In the genomic region with DNA sequence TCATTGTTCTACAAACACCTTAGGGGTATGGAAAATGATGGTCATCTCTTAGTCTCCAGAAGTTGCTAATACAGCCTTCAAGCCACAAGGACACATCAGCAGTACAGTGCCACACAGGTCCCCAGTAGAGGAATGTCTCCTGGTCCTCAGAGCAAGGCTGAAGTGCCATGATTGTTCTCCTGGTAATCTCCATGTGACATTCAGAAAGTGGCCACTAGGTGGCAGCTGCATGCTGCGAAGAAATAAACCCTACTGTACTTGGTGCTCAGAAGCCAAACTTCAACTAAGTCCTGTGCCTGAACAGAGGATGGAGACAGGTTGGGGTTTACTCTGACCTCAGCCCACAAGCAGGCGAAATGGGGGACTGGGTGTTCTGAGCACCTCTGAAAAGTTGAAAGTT, we compare ENCODE assay signal across 9 mouse cellular contexts. TPM values are rescaled to one million over a fixed set of nuclear protein-coding genes. Genes with fewer than 3 reads are reported as not detected.
DNase-seq lines count a peak whose midpoint lies in the region; ATAC-seq and TF ChIP-seq lines count a peak whose summit lies in the region.
"Had no signal": no experiment of that assay in that cellular context is flagged by ENCODE, and none has a peak within 500 bp of the region (broad histone marks: within the 10 kb centered on the region; RNA-seq: fewer than 3 reads in every experiment).

No protein-coding gene starts in this region.

- no peaks in the 10 kb centered on the region for H3K79me3 ChIP-seq in C2C12 (ENCODE audit: low read depth)

- no peak overlapping the region for H3K4me3 ChIP-seq in C2C12 (ENCODE audit: insufficient read depth, poor library complexity, severe bottlenecking)
- no peak overlapping the region for H3K4me3 ChIP-seq in liver, embryonic 12.5 days
- H3K4me3 ChIP-seq in stomach, embryonic 16.5 days (replicated peaks; ENCODE audit: low read length): no peak overlapping the region
- H3K4me3 ChIP-seq: erythroblast, embryonic 14.5 days had no signal

- no peak overlapping the region for H3K4me2 ChIP-seq in liver, embryonic 12.5 days
- H3K4me2 ChIP-seq in stomach, embryonic 16.5 days (ENCODE audit: low read depth, low read length): no peak overlapping the region

- H3K9me3 ChIP-seq in liver, embryonic 12.5 days (replicated peaks): no peaks in the 10 kb centered on the region
- H3K9me3 ChIP-seq in stomach, embryonic 16.5 days (replicated peaks; ENCODE audit: control insufficient read depth, low read length): no peaks in the 10 kb centered on the region

- TF ChIP-seq CTCF in C2C12 (IDR thresholded peaks at IDR 0.05; ENCODE audit: control insufficient read depth, insufficient read depth, insufficient read length): peak; percentile 47

- 4% methylated on average over 2 of the region's 2 CpGs for WGBS in liver, embryonic 12.5 days (ENCODE audit: insufficient replicate concordance)
- WGBS in stomach, embryonic 16.5 days: 6% methylated on average over 2 of the region's 2 CpGs

- no peaks in the 10 kb centered on the region for H3K79me2 ChIP-seq in C2C12 (ENCODE audit: control insufficient read depth, insufficient read depth)

- ATAC-seq in granulocyte monocyte progenitor cell, adult 5-6 weeks (replicated peaks; ENCODE audit: poor library complexity, severe bottlenecking): peak; percentile 90
- peak; percentile 42; the same call in 1 of the 2 replicates for ATAC-seq in liver, embryonic 12.5 days
- peak; percentile 60 for ATAC-seq in stomach, embryonic 16.5 days (ENCODE audit: insufficient read depth, low FRiP score)

- no peak overlapping the region for H3ac ChIP-seq in C2C12 (ENCODE audit: control insufficient read depth, insufficient read length, low read depth)

- DNase-seq in adrenal gland, adult 8-10 months: peak; percentile 57
- peak; percentile 66 for DNase-seq in embryo, embryonic 11.5 days (ENCODE audit: low read depth, low spot score)
- peak; percentile 88 for DNase-seq in kidney, postnatal 10 days
- DNase-seq in neural tube, embryonic 10.5 days (ENCODE audit: extremely low spot score, low spot score): peak; percentile 78

- H3K9ac ChIP-seq in liver, embryonic 12.5 days: no peak overlapping the region
- no peak overlapping the region for H3K9ac ChIP-seq in stomach, embryonic 16.5 days (ENCODE audit: low read length)

- H3K4me1 ChIP-seq in liver, embryonic 12.5 days: no peaks in the 10 kb centered on the region
- no peaks in the 10 kb centered on the region for H3K4me1 ChIP-seq in stomach, embryonic 16.5 days (ENCODE audit: control insufficient read depth, insufficient read depth, low read length)

- no peaks in the 10 kb centered on the region for H3K36me3 ChIP-seq in C2C12 (ENCODE audit: control insufficient read depth, insufficient read depth)
- H3K36me3 ChIP-seq in liver, embryonic 12.5 days: no peaks in the 10 kb centered on the region
- no peaks in the 10 kb centered on the region for H3K36me3 ChIP-seq in stomach, embryonic 16.5 days (ENCODE audit: control insufficient read depth, insufficient read depth, low read length)

- no peak overlapping the region for H3K27ac ChIP-seq in liver, embryonic 12.5 days
- no peak overlapping the region for H3K27ac ChIP-seq in stomach, embryonic 16.5 days (ENCODE audit: low read length)

- H3K27me3 ChIP-seq in C2C12 (ENCODE audit: control insufficient read depth, insufficient read depth, insufficient read length): no peaks in the 10 kb centered on the region
- H3K27me3 ChIP-seq in liver, embryonic 12.5 days (replicated peaks): no peaks in the 10 kb centered on the region
- no peaks in the 10 kb centered on the region for H3K27me3 ChIP-seq in stomach, embryonic 16.5 days (ENCODE audit: control insufficient read depth, insufficient read depth, low read length)

TF ChIP-seq in C2C12, 6 proteins besides CTCF, POLR2A, EP300 and RAD21:
- TF ChIP-seq USF1 (IDR thresholded peaks at IDR 0.05; ENCODE audit: low read depth) (peak; percentile 60), MAX (IDR thresholded peaks at IDR 0.05) (peak; percentile 85), FOSL1 (IDR thresholded peaks at IDR 0.05; ENCODE audit: insufficient read depth, low read length, poor library complexity, severe bottlenecking) (no peak)

RNA-seq across cellular contexts. Expression of gene Cd180, which starts 14.9 kb away (rescaled TPM):
- polyA plus RNA-seq in C2C12 (2012; fragmentation: generic; extraction: Trizol): 0.28 TPM
- 1 to 10 TPM; 2.3 to 7.4 (median 4.7) TPM for total RNA-seq in adrenal gland, adult 8-10 months (2022)
- total RNA-seq in granulocyte monocyte progenitor cell, adult 5-6 weeks (2014; fragmentation: Nextera tagmentation): 32.1 and 37.9 TPM in 2 replicates
- total RNA-seq in granulocyte monocyte progenitor cell, adult 5-6 weeks (2017): 6.6 and 22.1 TPM in 2 replicates
- 1.0 and 1.2 TPM in 2 replicates for polyA plus RNA-seq in liver, embryonic 12.5 days (2016; fragmentation: Nextera tagmentation; extraction: Ambion mirVana)
- polyA plus RNA-seq in stomach, embryonic 16.5 days (2015; fragmentation: Nextera tagmentation; extraction: Ambion mirVana): 0.69 and 0.70 TPM in 2 replicates
- polyA plus RNA-seq: erythroblast, embryonic 14.5 days had no signal
